Mouse (Mus musculus): ENCODE measurements around the gene Stard13. TPM values are rescaled to one million over a fixed set of nuclear protein-coding genes. Genes with fewer than 3 reads are reported as not detected.

The Stard13 gene
- polyA plus RNA-seq, 1 experiment from 2014 or later: 10.6 TPM

DNA sequence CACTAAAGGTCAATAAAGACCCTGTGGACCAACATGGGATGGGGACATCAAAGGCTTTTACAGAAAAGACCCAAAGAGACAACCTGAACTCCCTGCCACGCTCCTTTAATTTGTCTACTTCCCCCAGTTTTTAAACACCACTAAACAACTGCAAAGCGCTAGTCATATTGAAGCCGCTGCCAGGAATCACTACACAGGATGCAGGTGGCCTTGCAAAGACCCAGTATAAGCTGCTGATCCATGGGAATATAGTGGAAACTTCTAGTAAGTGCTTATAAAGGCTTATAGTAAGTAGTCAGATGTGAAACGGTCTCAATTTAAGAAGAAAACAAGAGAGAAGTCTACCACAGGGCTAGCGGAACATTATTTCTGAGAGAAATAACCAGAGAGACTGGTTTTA, 42.9 kb downstream of the Stard13 start:
- Histone ChIP-seq H3K36me3 (no peaks in the 10 kb centered on the region), H3K27ac (no peak overlapping the region), H3K4me2 (peak overlapping the region; percentile 82), H3K4me3 (replicated peaks) (no peak overlapping the region), H3K4me1 (peaks cover 17% of the 10 kb centered on the region), H3K9me3 (replicated peaks) (no peaks in the 10 kb centered on the region), H3K9ac (no peak overlapping the region), H3K27me3 (no peaks in the 10 kb centered on the region)
- 62% methylated on average over 5 of the region's 5 CpGs for WGBS
- ATAC-seq (replicated peaks; ENCODE audit: low FRiP score): no peak

DNA sequence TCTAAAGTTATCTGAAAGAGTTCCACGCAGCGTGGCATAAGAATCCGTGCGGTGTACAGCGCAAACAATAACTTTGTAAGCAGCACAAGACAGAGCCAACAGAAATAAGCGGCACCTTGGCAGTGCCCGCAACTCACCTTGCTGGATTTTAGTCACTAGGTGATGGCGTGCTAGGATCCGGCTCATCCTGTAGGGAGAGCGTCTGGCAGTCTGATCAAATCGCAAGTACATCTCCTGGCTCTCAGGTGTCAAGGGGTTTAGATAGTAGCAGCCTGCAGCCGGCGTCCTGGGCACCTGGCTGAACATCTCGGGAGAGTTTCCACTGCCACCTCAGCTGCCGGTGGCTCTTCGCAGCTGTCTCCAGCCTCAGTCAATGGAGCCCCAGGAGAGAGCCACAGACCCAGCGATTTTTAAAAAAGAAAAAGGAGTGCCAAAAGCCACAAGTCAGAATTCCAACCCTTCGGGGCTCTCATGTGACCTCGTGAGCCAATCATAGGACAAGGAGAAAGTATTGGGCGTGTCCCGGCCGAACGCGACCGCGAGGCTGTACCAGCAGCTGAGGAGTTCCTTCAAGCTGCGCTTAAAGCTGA, 43.8 kb downstream of the Stard13 start:
- peak overlapping the region; percentile 82 for H3K4me2 ChIP-seq
- peak; percentile 96 for ATAC-seq (replicated peaks; ENCODE audit: low FRiP score)
- peak overlapping the region; percentile 37 for H3K27ac ChIP-seq

DNA sequence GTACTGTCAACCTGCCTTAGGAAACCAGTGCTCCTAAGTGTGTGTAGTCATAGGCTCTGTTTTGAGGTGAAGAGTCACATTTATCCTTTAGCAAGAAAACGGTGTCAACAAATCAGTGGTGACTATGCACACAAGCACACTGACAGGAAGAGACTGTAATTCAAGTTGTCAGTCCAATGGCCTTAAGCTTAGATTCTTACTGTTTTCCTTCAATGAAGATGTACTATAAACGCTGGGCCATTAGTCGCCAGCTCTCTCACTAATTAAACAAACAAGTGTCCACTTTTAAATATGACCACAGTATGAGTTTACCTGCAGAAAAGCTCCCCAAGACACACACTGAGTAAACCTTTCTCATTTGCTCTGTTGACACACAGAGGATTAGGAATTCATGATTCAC, 44.3 kb downstream of the Stard13 start:
- Histone ChIP-seq H3K4me2 (peak overlapping the region; percentile 82), H3K4me3 (replicated peaks) (peak overlapping the region; percentile 60), H3K4me1 (peaks cover 17% of the 10 kb centered on the region), H3K9me3 (replicated peaks) (no peaks in the 10 kb centered on the region), H3K27ac (peak overlapping the region; percentile 37; the same call in 1 of the 2 replicates), H3K36me3 (no peaks in the 10 kb centered on the region), H3K27me3 (no peaks in the 10 kb centered on the region), H3K9ac (peak overlapping the region; percentile 59)
- WGBS: 12% methylated on average over 3 of the region's 3 CpGs
- ATAC-seq (replicated peaks; ENCODE audit: low FRiP score): no peak

More for the DNA sequence above, 43.8 kb downstream of the Stard13 start:
- Histone ChIP-seq H3K4me1 (peaks cover 17% of the 10 kb centered on the region), H3K9me3 (replicated peaks) (no peaks in the 10 kb centered on the region), H3K4me3 (replicated peaks) (peak overlapping the region; percentile 60), H3K27me3 (no peaks in the 10 kb centered on the region), H3K9ac (peak overlapping the region; percentile 59), H3K36me3 (no peaks in the 10 kb centered on the region)
- 1% methylated on average over 27 of the region's 27 CpGs for WGBS

DNA sequence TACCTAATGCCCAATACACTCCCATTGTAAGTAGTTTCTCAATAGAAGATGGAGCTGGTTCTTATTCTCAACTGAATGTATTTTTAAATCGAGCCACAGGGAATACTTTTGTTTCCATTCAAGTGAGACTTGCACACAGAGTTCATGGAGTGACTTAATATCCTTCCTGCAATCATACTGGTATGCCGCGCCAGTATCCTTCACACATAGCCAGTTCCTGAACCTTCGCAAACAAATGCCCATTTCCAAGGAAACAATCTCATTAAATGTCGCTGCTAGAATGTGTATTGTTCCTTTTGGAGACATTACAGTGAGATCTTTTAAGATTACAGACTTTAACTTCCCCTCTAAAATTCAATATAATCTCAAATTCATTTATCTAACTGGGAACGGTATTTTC, 45.0 kb downstream of the Stard13 start:
- H3K4me1 ChIP-seq: peaks cover 18% of the 10 kb centered on the region
- no peak overlapping the region for H3K9ac ChIP-seq
- no peaks in the 10 kb centered on the region for H3K9me3 ChIP-seq (replicated peaks)
- ATAC-seq (replicated peaks; ENCODE audit: low FRiP score): no peak
- WGBS: 71% methylated on average over 6 of the region's 6 CpGs
- H3K27me3 ChIP-seq: no peaks in the 10 kb centered on the region
- peak overlapping the region; percentile 82 for H3K4me2 ChIP-seq
- no peak overlapping the region for H3K27ac ChIP-seq
- H3K36me3 ChIP-seq: no peaks in the 10 kb centered on the region
- H3K4me3 ChIP-seq (replicated peaks): peak overlapping the region; percentile 60; the same call in 1 of the 2 replicates

DNA sequence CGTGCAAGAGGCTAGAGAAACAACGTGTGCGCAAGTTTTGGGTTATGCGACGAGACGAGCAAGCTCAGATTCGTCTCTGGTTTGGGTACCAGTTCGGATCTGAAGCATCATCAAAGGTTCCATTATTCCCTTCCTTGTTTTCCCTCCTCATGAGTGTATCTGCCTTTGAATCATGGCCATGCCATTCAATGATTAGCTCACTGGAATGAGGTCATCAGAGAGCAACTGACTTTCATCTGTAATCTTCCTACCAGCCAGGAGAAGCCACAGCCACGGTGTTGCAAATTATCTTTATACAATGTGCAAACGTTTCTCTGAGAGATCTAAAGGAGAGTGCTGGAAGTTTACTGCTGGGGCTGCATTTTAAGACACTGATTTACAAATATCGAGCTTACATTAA, 46.3 kb downstream of the Stard13 start:
- Histone ChIP-seq H3K27me3 (no peaks in the 10 kb centered on the region), H3K36me3 (no peaks in the 10 kb centered on the region), H3K9ac (no peak overlapping the region), H3K4me3 (replicated peaks) (no peak overlapping the region), H3K4me2 (no peak overlapping the region), H3K9me3 (replicated peaks) (no peaks in the 10 kb centered on the region), H3K4me1 (peaks cover 19% of the 10 kb centered on the region), H3K27ac (no peak overlapping the region)
- WGBS: 78% methylated on average over 11 of the region's 11 CpGs
- no peak for ATAC-seq (replicated peaks; ENCODE audit: low FRiP score)

DNA sequence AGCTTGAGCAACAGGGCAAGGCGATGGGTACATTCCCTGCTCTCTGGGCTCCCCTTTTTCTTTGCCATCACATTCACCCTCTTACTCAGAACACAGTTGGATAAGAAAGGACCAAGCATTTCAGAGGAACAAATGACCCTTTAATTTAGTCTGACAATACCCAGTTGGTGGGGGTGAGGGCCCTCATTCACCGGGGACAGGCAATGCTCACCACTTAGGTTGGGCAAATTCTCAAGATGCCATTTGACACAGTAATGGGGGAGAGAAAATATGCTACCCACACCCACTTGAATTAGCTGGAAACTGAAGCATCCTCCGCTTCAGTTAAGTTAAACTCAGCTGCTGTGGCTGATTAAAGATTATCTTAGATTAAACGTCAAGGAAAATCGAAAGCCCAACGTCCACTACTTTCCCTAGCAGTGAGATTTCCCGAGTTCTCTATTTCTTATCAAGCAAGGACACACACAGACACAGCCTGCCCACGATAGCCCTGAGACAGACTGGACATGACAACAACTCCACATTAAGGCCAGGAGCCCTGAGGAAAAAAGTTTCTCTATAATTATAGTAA, 48.3 kb downstream of the Stard13 start:
- H3K4me3 ChIP-seq (replicated peaks): no peak overlapping the region
- H3K4me2 ChIP-seq: no peak overlapping the region
- peaks cover 9% of the 10 kb centered on the region; the same call in 1 of the 2 replicates for H3K4me1 ChIP-seq
- no peaks in the 10 kb centered on the region for H3K27me3 ChIP-seq
- no peak overlapping the region for H3K27ac ChIP-seq
- no peak for ATAC-seq (replicated peaks; ENCODE audit: low FRiP score)
- H3K36me3 ChIP-seq: no peaks in the 10 kb centered on the region
- no peak overlapping the region for H3K9ac ChIP-seq
- no peaks in the 10 kb centered on the region for H3K9me3 ChIP-seq (replicated peaks)
- 69% methylated on average over 8 of the region's 8 CpGs for WGBS

DNA sequence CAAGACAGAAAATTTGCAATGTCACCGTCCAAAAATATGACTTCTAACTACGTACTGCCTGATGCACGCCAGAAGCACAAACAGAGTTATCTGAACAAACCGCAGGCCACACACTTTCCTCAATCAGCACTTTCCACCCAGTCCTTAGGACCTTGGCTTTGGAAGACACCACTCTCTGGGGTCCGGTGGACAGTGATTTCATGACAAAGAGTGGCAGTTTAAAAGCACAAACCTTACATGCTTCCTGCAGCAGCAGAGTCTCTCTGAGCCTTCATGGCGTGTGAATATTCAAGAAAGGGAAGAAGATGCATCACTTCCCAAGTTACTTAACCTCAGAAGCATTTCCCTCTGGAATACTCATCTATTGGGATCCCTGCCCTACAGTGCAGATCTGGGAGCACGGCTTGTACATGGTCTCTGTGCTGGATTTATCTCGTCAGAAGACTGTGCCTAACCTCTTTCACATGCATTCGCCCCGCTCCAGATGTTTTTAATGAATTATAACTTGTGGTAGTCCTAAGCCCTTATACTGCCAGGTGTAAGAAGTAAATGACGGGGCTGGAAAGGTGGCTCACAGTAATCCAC, 49.9 kb downstream of the Stard13 start:
- Histone ChIP-seq H3K36me3 (no peaks in the 10 kb centered on the region), H3K4me2 (no peak overlapping the region), H3K27ac (no peak overlapping the region), H3K4me3 (replicated peaks) (no peak overlapping the region), H3K9me3 (replicated peaks) (no peaks in the 10 kb centered on the region), H3K9ac (no peak overlapping the region), H3K4me1 (0 out of 2 replicates have a peak, but pooled peaks cover 4% of the 10 kb centered on the region), H3K27me3 (no peaks in the 10 kb centered on the region)
- no peak for ATAC-seq (replicated peaks; ENCODE audit: low FRiP score)
- WGBS: 76% methylated on average over 11 of the region's 11 CpGs

DNA sequence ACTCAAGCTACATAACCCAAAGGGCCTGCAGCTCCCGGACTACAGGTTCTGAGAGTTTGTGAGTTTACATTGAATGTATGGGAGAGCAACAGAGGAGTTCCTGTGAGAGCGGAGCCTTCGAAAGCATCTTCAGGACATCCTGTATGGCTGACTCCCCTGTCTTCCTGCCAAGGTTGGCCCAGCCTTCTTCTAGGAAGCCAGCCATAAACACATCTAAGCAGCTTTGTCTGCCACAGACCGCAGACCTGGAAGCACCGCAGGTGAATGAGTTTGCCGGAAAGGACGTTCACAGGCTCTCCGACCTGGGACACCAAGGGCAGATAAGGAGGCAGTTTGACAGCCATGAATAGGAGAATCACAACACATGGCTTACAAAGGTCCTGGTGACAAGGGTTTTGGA, 52.3 kb downstream of the Stard13 start:
- H3K9ac ChIP-seq: no peak overlapping the region
- ATAC-seq (replicated peaks; ENCODE audit: low FRiP score): no peak
- no peaks in the 10 kb centered on the region for H3K36me3 ChIP-seq
- 0 out of 2 replicates have a peak, but pooled peaks cover 8% of the 10 kb centered on the region for H3K4me1 ChIP-seq
- 93% methylated on average over 8 of the region's 8 CpGs for WGBS
- no peaks in the 10 kb centered on the region for H3K27me3 ChIP-seq
- no peak overlapping the region for H3K4me3 ChIP-seq (replicated peaks)
- H3K27ac ChIP-seq: no peak overlapping the region
- no peaks in the 10 kb centered on the region for H3K9me3 ChIP-seq (replicated peaks)
- H3K4me2 ChIP-seq: no peak overlapping the region

DNA sequence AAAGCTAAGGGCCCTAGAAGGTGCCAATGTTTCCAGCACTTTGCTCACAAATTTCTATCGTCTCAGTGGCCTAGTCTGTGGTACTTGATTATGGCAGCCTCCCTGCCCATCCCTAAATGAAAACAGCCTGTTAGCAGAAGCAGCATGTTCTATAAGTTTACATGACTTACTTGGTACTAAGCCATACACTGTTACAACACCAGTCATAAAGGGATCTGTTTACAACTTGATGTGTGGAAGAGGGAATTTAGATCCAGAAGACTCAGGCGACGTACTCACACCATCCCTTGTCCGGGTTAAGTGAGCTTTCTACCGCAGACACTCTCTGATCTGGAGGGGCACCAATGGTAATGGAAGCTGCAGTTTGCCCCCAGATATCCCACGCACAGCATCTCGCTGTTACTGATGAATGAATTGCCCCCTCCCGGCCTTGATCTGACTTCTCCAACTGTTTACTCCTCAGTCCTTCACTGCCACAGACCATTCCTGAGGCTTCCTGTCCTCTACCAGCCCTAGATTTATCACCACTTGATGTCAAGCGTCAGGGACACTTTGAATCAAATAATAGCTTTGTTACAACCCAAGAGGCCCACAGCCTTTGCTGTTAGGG, 53.4 kb downstream of the Stard13 start:
- H3K9ac ChIP-seq: no peak overlapping the region
- no peaks in the 10 kb centered on the region for H3K36me3 ChIP-seq
- no peaks in the 10 kb centered on the region for H3K27me3 ChIP-seq
- H3K9me3 ChIP-seq (replicated peaks): no peaks in the 10 kb centered on the region
- no peak overlapping the region for H3K4me3 ChIP-seq (replicated peaks)
- peaks cover 16% of the 10 kb centered on the region for H3K4me1 ChIP-seq
- 63% methylated on average over 9 of the region's 9 CpGs for WGBS
- H3K27ac ChIP-seq: no peak overlapping the region
- ATAC-seq (replicated peaks; ENCODE audit: low FRiP score): no peak
- H3K4me2 ChIP-seq: no peak overlapping the region

DNA sequence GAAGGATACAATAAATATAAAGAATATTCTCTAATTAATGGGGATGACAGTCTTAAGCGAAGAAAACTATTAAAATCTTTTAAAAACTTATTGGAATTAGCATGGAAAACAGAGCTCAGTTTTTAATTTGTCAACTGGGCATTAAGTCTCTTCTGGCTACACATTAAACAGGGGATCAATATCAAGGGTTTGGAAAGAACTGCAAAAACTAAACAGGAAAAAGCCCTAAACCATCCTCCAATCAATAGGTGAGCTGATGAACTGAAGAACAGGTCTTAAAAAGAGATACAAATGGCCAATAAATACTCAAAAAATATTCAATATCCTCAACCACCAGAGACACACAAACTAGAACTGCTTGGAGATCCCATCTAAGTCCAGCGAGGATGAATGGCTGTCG, 56.5 kb downstream of the Stard13 start:
- H3K36me3 ChIP-seq: no peaks in the 10 kb centered on the region
- no peak overlapping the region for H3K4me2 ChIP-seq
- peaks cover 28% of the 10 kb centered on the region for H3K4me1 ChIP-seq
- no peaks in the 10 kb centered on the region for H3K27me3 ChIP-seq
- no peak overlapping the region for H3K27ac ChIP-seq
- no peaks in the 10 kb centered on the region for H3K9me3 ChIP-seq (replicated peaks)
- H3K9ac ChIP-seq: no peak overlapping the region
- no peak overlapping the region for H3K4me3 ChIP-seq (replicated peaks)
- 93% methylated on average over 3 of the region's 3 CpGs for WGBS
- ATAC-seq (replicated peaks; ENCODE audit: low FRiP score): no peak

DNA sequence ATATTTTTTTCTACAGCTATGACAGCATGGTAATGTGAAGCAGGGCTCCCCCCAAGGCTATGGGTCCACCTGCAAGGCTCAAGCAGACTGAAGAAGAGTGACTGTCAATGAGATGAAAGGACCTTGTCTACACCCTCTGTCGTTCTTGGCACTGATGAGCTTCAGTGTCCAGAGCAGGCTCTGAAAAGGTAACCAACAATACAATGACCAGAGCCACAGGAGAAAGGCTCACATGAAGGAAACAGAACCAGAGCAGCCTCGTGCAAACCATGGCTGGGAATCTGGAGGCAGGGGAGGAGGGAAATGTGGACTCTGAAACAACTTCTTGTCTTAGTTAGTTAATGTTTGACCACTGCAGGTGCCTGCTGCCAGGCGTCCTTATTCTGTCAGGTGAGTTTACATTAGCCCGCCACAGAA, 57.7 kb downstream of the Stard13 start:
- no peaks in the 10 kb centered on the region for H3K36me3 ChIP-seq
- no peak overlapping the region for H3K9ac ChIP-seq
- 60% methylated on average over 4 of the region's 4 CpGs for WGBS
- H3K27ac ChIP-seq: peak overlapping the region; percentile 76
- peaks cover 28% of the 10 kb centered on the region for H3K4me1 ChIP-seq
- no peak overlapping the region for H3K4me2 ChIP-seq
- H3K27me3 ChIP-seq: no peaks in the 10 kb centered on the region
- H3K9me3 ChIP-seq (replicated peaks): no peaks in the 10 kb centered on the region
- no peak overlapping the region for H3K4me3 ChIP-seq (replicated peaks)
- peak; percentile 90 for ATAC-seq (replicated peaks; ENCODE audit: low FRiP score)

All from kidney, embryonic 15.5 days (tissue).